Mouse (Mus musculus): ENCODE data around the gene Arid5b. TPM values are rescaled to one million over a fixed set of nuclear protein-coding genes. Genes with fewer than 3 reads are reported as not detected.

Arid5b gene
- polyA plus RNA-seq, 1 experiment from 2014 or later, result 39.1 TPM

DNA sequence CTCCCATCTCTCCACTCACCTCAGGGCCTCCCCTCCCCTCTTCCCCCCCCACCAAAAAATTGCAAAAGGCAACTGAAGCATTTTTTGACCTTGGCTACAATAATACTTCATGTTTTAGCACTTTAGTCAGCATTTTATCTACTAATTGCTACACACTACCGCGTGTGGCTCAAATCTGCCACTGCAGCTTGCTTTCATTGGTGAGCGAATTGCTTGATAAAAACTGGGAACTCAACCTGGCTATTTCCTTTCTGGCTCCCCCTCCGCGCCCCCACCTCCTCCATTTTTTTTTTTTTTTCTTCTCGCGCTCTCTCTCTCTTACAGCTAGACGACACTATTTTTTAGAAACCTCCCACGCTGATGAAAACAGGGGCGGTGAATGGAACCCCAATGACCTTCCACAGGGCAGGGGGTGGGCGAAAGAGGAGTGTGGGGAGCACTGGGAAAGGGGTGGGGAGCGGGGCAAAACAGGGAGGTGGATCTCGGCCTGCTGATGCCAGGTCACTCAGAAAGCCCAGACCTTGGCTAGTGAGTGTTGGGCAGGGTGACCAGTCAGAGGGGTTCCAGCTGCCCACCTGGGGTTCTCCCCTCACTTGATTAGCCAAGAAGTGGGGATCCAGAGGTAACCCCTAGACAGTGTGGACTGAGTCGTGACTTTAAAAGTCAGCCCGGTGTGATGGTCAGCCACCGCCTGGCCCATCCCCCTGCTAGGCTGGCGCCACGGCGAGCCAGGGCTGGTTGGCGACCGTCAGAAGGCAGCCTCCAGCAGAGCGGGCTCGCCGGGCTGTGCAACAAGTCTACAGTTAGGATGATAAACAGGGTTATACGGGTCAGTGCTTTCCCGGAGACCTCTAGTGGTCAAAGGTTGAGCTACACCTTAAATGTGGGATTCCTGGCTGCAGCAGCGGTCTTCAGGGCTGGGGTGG, 4.2 kb upstream of the Arid5b start:
- WGBS, result under 1% methylated on average over 27 of the region's 27 CpGs
- Histone ChIP-seq H3K4me3 (peak overlapping the region; percentile 45), H3K4me2 (peak overlapping the region; percentile 91), H3K9me3 (no peaks in the 10 kb centered on the region), H3K4me1 (peaks cover 22% of the 10 kb centered on the region), H3K36me3 (no peaks in the 10 kb centered on the region), H3K9ac (peak overlapping the region; percentile 51), H3K27me3 (no peaks in the 10 kb centered on the region), H3K27ac (peak overlapping the region; percentile 57; the same call in 1 of the 2 replicates)
- peak; percentile 85 for ATAC-seq (ENCODE audit: borderline replicate concordance, extremely low read depth, low FRiP score, low TSS enrichment)

DNA sequence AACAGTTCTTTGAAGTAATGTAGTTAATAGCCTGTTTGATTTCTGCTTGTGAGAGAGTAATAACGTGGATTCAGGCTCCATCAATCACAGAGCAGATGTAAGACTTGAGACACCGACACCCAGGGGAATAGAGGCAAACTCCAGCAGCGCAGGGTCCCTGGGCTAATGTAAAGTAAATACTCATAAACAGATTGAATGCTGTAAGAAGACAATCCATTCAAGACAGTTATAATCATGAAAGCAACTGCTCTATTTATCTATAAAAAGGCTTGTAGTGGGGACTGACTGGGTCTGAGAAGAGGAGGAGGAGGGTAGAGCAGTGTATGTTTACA, 3.2 kb upstream of the Arid5b start:
- H3K36me3 ChIP-seq, result no peaks in the 10 kb centered on the region
- H3K4me1 ChIP-seq, result peaks cover 22% of the 10 kb centered on the region
- 33% methylated on average over 3 of the region's 3 CpGs for WGBS
- no peak overlapping the region for H3K9ac ChIP-seq
- H3K4me2 ChIP-seq, result no peak overlapping the region
- no peaks in the 10 kb centered on the region for H3K27me3 ChIP-seq
- H3K27ac ChIP-seq, result no peak overlapping the region
- no peaks in the 10 kb centered on the region for H3K9me3 ChIP-seq
- ATAC-seq (ENCODE audit: borderline replicate concordance, extremely low read depth, low FRiP score, low TSS enrichment), result no peak
- no peak overlapping the region for H3K4me3 ChIP-seq

DNA sequence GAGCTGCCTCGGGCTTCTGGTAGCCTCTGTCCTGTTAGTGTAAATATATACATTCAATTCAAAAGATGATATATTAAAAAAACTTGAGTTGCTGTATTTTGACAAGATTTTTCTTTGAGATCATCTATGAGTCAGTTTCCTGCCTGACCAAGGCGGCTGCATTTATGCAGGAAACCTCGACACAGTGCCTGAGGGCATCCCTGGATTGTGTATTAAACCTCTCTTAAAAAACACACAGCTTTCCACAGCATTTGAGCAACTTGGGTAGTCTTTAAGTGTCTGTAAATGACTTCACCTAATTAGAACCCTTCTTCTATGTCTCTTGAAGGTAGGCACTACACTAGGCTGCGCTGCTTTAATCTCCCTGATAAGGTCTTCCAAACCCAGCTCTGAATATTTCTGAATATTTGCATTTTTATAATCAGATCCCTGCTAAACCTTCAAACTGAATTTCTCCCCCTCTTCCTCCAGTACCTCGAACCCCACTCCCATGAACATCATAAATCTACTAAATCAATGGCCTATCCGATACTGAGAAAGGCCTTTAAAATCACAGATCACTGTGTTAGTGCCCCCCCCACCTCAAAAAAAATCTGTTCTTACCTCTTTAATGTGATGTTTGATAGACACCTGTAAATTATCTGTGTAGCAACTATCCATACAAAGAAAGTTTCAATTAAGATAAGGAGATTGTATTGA, 2.7 kb upstream of the Arid5b start:
- Histone ChIP-seq H3K9me3 (no peaks in the 10 kb centered on the region), H3K4me3 (no peak overlapping the region), H3K36me3 (no peaks in the 10 kb centered on the region), H3K4me2 (no peak overlapping the region), H3K4me1 (peaks cover 22% of the 10 kb centered on the region), H3K9ac (no peak overlapping the region), H3K27ac (no peak overlapping the region), H3K27me3 (no peaks in the 10 kb centered on the region)
- ATAC-seq (ENCODE audit: borderline replicate concordance, extremely low read depth, low FRiP score, low TSS enrichment), result no peak
- 48% methylated on average over 6 of the region's 6 CpGs for WGBS

DNA sequence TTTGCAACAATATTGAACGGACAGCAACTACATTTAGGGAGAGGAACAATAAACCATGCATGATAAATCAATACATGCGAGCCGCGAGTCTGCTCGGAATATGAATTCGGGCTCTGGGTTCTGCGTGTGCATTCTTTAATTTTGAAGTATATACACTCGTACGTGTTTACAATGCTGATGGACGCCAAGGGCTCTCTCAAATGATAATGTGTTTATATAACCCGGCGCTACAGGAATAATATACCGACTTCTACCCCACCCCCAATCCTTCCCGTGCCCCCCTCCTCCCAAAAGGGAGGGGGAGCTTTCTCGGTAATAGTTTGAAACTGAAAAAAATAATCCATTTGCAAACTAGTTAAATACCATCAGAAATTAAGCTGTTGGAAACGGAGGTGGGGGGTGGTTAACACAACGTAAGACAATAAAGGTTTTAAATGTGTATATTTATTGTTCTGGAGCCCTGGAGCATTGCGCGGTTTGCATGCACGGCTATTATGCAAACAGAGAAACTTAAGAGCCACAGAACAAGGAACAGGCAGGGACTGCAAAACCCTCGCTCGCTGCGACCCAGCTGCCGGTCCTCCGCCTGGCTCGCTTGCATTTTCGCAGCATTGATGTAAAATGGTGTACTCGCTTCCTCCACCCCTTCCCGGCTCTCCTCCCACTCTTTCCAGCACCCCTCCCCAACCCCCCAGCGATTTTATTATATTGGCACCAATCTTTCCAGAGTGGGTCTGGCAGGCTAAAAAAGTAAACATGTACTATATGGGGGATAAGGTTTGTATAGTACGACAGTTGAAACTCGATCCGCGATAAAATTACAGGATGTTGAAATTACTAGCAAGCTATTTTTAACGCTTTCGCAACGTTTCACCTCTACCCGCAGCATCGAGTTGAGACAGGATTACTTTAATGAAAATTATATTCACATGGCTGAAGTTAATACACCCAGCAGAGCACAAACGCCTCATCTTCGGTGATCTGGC, 1.3 kb upstream of the Arid5b start:
- peaks cover 37% of the 10 kb centered on the region for H3K4me1 ChIP-seq
- WGBS, result under 1% methylated on average over 41 of the region's 41 CpGs

DNA sequence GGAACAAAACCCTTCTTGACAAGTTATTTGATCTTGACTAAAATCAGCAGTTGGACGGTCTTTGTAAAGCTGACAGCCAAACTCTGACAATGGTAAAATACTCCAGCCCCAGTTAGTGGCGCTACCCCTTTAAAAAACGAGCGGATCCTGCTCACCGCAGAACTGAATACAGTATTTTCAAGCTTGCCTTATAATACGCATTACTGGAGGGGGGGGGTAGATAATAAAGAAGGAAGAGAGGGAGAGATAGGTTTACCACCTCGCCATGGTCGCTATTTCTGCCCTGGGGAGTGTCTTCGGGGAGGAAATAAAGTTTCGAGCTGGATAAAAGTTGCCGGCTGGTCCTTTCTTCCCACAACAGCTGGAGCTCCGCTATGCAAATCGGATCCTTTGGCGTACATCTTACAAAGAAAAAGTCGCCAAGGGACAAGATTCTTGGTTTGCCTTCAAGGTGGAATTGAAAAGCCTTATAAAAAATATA, 829 bp downstream of the Arid5b start:
- WGBS, result under 1% methylated on average over 15 of the region's 15 CpGs
- Histone ChIP-seq H3K36me3 (0 out of 2 replicates have a peak, but pooled peaks cover 6% of the 10 kb centered on the region), H3K9ac (peak overlapping the region; percentile 78), H3K4me3 (peak overlapping the region; percentile 75), H3K4me2 (peak overlapping the region; percentile 83), H3K27ac (peak overlapping the region; percentile 94), H3K4me1 (peaks cover 32% of the 10 kb centered on the region), H3K27me3 (no peaks in the 10 kb centered on the region), H3K9me3 (no peaks in the 10 kb centered on the region)
- no peak for ATAC-seq (ENCODE audit: borderline replicate concordance, extremely low read depth, low FRiP score, low TSS enrichment)

More for the DNA sequence above, 1.3 kb upstream of the Arid5b start:
- Histone ChIP-seq H3K9me3 (no peaks in the 10 kb centered on the region), H3K27ac (peak overlapping the region; percentile 91), H3K4me2 (peak overlapping the region; percentile 83), H3K9ac (peak overlapping the region; percentile 49), H3K36me3 (no peaks in the 10 kb centered on the region), H3K27me3 (no peaks in the 10 kb centered on the region), H3K4me3 (peak overlapping the region; percentile 75)
- no peak for ATAC-seq (ENCODE audit: borderline replicate concordance, extremely low read depth, low FRiP score, low TSS enrichment)

DNA sequence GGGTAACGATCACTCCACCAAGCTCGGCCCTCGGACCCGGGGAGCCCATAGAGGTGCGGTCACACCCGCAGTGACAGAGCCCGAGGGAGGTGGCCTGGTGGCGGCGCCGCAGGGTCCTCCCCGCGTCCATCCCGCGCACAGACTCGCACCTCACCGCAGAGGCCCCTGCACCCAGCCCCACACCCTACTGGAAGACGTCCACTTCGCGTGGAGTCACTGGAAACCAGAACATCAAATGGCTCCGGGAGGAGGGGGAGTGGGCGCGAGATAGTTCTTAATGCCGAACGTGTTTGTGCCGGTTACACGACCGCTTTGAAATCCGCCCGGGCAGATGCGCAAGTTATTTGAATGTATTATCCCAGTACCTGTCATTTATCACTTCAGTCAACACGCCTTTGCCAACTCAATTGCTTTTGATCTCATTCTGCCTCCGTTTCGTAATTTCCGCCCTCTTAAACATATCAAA, 1.5 kb downstream of the Arid5b start:
- ATAC-seq (ENCODE audit: borderline replicate concordance, extremely low read depth, low FRiP score, low TSS enrichment), result peak; percentile 19; the same call in 1 of the 2 replicates
- Histone ChIP-seq H3K4me3 (peak overlapping the region; percentile 75), H3K36me3 (0 out of 2 replicates have a peak, but pooled peaks cover 7% of the 10 kb centered on the region), H3K4me1 (peaks cover 27% of the 10 kb centered on the region), H3K9me3 (no peaks in the 10 kb centered on the region), H3K4me2 (peak overlapping the region; percentile 83), H3K27ac (peak overlapping the region; percentile 94), H3K27me3 (no peaks in the 10 kb centered on the region), H3K9ac (peak overlapping the region; percentile 78)
- WGBS, result under 1% methylated on average over 30 of the region's 34 CpGs

DNA sequence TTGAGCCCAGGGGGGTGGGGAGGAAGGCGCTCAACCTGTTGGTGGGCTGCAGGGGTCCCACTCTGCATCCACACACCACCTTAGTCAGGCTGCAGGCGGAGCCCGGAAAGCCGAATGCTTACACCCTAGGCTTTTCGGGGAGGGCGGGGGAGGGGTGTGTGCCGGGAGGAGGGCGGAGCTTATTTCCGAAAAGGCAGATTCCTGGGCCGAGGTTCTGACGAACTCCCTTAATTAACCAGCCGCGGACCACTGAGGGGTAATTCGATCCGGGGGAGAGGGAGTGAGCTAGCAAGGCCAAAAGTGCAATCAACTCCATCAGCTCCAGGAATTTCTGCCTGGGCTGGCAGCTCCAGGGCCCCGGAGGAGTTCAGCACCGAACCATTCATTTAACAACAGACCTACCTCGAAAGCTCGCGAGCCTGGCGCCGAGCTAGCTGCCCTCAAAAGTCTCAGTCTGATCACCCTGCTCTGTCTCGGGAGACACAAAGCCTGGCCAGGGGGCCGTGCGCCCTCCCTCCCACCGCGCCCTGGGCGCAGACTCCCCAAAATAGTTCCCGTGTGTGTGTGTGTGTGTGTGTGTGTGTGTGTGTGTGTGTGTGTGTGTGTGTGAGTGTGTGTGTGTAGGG, 2.1 kb downstream of the Arid5b start:
- Histone ChIP-seq H3K9me3 (no peaks in the 10 kb centered on the region), H3K4me3 (peak overlapping the region; percentile 75), H3K36me3 (0 out of 2 replicates have a peak, but pooled peaks cover 7% of the 10 kb centered on the region), H3K4me2 (peak overlapping the region; percentile 83), H3K27me3 (no peaks in the 10 kb centered on the region), H3K4me1 (peaks cover 22% of the 10 kb centered on the region), H3K27ac (peak overlapping the region; percentile 94), H3K9ac (peak overlapping the region; percentile 78)
- ATAC-seq (ENCODE audit: borderline replicate concordance, extremely low read depth, low FRiP score, low TSS enrichment), result peak; percentile 73
- WGBS, result under 1% methylated on average over 29 of the region's 29 CpGs

DNA sequence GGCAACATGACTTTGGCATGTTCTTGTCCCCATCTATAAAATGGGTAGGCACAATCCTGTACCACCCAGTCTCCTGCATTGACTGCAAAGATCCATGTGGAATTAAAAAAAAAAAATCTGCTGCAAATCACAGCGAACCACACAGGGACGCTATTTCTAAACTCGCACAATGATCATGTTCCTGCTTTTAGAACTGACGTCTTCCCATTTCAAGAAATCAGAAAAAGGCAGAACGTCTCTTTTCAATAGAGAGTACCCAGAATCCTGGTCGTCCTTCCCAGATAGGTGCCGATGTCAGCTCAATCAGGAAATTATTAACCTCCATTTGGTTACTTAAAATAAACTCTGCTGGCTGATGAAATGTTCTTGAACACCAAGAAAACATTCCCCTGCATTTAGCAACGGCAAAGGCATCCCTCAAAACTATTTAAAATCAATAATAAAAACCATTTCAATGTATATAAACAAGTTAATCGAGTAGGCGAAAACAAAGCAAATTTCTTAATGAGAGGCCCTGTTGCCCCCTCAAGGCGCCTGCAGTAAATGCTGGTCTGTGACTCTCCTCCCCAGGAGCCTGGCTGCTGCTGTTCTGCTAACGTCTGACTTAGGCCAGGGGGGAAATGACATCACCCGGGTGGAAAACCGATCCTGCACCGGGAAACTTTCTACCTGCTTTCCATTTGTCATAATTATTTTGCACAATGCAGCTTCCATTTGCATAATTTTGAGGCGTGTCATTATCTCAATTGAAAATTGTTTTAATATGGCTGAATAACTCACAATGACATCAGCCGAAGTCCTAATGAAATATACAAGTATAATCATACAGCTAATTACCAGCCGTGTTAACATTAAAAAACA, 3.4 kb downstream of the Arid5b start:
- Histone ChIP-seq H3K27ac (0 out of 2 replicates have a peak overlapping the region, but pooled peaks have one; percentile 94), H3K4me1 (peaks cover 15% of the 10 kb centered on the region), H3K4me2 (peak overlapping the region; percentile 83), H3K27me3 (no peaks in the 10 kb centered on the region), H3K36me3 (peaks cover 16% of the 10 kb centered on the region), H3K9ac (no peak overlapping the region), H3K9me3 (no peaks in the 10 kb centered on the region), H3K4me3 (peak overlapping the region; percentile 75)
- WGBS, result 26% methylated on average over 18 of the region's 18 CpGs
- ATAC-seq (ENCODE audit: borderline replicate concordance, extremely low read depth, low FRiP score, low TSS enrichment), result no peak

DNA sequence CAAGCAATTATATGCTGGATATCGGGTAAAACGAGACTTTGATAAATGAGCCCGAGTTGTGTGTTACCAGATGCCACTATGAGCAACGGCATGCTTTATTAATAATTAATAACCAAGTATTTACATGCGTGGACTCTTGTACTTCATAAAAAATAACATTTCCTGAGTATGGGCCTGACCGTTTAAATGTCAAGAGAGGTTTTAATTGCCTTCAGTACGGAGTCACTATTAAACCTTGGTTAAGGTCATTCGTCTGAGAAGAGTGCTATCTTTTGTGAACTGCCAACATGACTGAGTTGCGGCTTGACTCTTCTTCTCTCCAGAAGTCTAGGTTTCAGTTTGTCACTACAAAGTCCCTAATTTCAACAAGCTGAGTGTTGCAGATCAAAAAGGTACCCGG, 8.8 kb downstream of the Arid5b start:
- Histone ChIP-seq H3K4me2 (no peak overlapping the region), H3K27me3 (no peaks in the 10 kb centered on the region), H3K9me3 (no peaks in the 10 kb centered on the region), H3K4me1 (peaks cover 7% of the 10 kb centered on the region; the same call in 1 of the 2 replicates), H3K27ac (no peak overlapping the region), H3K4me3 (no peak overlapping the region), H3K36me3 (peaks cover 22% of the 10 kb centered on the region), H3K9ac (no peak overlapping the region)
- WGBS, result 85% methylated on average over 10 of the region's 10 CpGs
- no peak for ATAC-seq (ENCODE audit: borderline replicate concordance, extremely low read depth, low FRiP score, low TSS enrichment)

DNA sequence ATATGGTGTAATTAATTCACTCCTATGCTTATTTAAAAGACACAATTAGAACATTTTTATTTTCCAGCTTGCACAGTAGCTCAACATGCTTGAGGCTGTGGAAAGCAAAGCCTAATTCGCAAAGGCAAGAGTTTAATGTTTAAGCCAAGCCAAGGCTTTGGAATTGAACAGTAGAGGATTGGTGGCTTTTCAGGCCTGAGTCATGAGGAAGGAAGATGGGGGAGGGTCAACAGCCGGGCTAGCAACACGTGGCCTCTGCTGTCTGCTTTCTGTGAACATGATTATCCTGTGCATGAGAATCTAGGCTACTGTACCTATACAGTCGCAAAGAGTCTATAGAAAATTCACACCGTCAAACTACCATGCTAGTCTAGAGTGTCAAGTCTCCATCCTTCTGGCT, 9.9 kb downstream of the Arid5b start:
- 55% methylated on average over 5 of the region's 5 CpGs for WGBS
- Histone ChIP-seq H3K9ac (no peak overlapping the region), H3K27me3 (no peaks in the 10 kb centered on the region), H3K4me2 (no peak overlapping the region), H3K27ac (no peak overlapping the region), H3K4me3 (no peak overlapping the region), H3K4me1 (0 out of 2 replicates have a peak, but pooled peaks cover 6% of the 10 kb centered on the region), H3K36me3 (peaks cover 20% of the 10 kb centered on the region), H3K9me3 (no peaks in the 10 kb centered on the region)
- ATAC-seq (ENCODE audit: borderline replicate concordance, extremely low read depth, low FRiP score, low TSS enrichment), result no peak; the same call in 1 of the 2 replicates
